Mouse (Mus musculus): ENCODE data around the gene Heph.
"Not testable (repeated sequence)": the region's sequence is repeated elsewhere in the genome, so short reads cannot be mapped to it uniquely, and the experiment has no call there.

The Heph gene

DNA sequence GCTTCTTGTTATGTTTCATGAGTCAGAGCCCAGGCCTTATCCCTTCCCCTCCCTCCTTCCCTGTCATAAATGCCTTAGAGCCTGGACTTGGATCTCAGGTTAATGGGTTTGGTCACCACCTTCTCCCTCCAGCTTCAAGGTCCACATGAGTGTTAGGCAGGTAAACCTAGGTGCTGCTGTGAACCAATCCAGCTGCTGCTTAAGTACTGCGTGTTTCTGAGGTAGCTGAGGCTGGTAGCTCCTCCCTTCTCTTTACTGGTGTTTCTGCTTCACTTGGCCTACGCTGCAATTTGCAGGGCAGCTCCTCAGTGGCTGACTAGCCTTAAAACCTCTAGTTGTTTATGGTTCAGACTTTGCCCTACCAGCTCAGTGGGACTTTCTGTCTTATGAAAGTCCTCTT lies at the start of gene Heph:
Heph (plus strand) TSS at position 211 of the 400 bp plus-strand sequence.
- no peak for DNase-seq

- not testable (repeated sequence) for DNase-seq
Observed at GRCm38 (mm10) chrX:96415351-96415750, 39.8 kb upstream of the Heph start.

- DNase-seq, result no peak
Observed at GRCm38 (mm10) chrX:96416970-96417369, 38.2 kb upstream of the Heph start.

DNA sequence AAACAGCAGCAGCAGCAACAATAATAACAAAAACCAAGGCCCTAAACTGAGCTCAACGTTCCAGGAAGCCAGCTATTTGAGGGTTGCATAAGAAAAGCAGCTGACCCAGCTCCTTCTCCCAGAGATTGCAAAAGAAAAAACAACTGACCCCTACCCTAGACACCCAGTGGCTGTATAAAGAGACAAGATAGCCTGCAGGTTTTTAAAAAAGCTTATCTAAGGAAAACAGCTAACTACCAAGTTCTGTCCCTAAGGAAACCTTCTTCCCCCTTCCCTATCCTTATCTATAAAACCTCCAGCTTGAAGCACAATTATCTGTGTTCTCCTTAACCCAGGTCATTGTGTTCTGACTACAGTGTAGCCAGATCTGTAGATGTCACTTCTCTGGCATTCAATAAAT lies 37.4 kb upstream of the Heph start:
- DNase-seq, result no peak

DNA sequence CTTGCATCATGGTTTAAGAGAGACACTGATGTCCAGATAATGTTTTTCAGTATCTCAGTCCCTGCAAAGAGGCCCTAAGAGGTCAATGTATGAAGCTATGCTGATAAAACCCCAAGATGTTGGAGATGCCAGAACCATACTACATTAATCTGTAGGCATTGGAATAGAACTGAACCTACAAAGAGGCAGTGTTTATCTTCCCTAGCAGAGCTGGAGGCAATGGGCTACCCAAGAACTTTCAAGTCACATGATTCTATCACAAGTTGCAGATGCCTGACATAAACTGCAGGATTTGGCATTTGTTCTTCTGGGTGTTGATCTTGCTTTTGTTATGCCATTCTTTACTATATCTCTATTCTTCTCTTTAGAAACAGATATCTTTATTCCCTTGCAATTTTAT lies 35.8 kb upstream of the Heph start:
- DNase-seq, result no peak

- no peak for DNase-seq
Observed at GRCm38 (mm10) chrX:96456201-96456963, 1.2 kb downstream of the Heph start, which contains the start of gene Hsf3. Gene Hsf3, minus strand, starts transcription at chrX:96456294.

DNA sequence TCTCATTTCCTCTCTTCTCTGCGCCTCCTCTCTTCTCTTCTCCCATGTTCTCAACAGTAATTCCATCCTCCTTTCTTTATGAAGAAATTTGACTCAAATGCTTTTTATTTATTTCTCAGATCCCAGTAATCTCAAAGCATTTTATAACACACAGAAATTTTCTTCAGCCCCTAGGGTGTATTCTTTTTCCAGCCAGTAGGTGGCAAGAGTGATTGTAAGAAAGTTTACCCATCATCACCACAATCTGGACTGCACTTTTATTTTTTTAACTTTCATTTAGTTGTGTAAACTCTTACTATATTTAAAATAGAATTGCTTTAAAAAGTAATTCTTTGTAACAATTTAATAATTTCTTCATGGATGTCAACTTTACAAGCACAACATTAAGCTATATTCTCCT lies 46.4 kb downstream of the Heph start:
- DNase-seq, result no peak
